8 mouse cellular contexts compared by ENCODE assay signal in genomic region chr5:5559079-5559740, GRCm38 (mm10). TPM values are rescaled to one million over a fixed set of nuclear protein-coding genes. Genes with fewer than 3 reads are reported as not detected.
DNase-seq lines count a peak whose midpoint lies in the region; TF ChIP-seq lines count a peak whose summit lies in the region.

Gene Gtpbp10, minus strand, starts transcription at chr5:5559538.

- H3K79me2 ChIP-seq in macrophage (ENCODE audit: inconsistent target) = peaks cover 7% of the 10 kb centered on the region; the same call in 1 of the 2 replicates

- no peak for TF ChIP-seq CTCF in left cerebral cortex, adult 2 months (IDR thresholded peaks at IDR 0.05)

- peak within 1 kb of the TSS; percentile 58 for H3K27ac ChIP-seq in left cerebral cortex, adult 2 months
- peak within 1 kb of the TSS; percentile 46 for H3K27ac ChIP-seq in macrophage

- peak within 1 kb of the TSS; percentile 81 for H3K4me3 ChIP-seq in left cerebral cortex, adult 2 months
- H3K4me3 ChIP-seq in macrophage (ENCODE audit: inconsistent target) = peak within 1 kb of the TSS; percentile 96

- peak; percentile 93 to 96 for DNase-seq in adrenal gland, adult 18-20 months (ENCODE audit: low spot score in 2 of 2)
- peak; percentile 96 for DNase-seq in embryo, embryonic 10.5 days (ENCODE audit: low spot score)
- DNase-seq in gastrocnemius, postnatal 10 days = peak; percentile 94
- DNase-seq in hindlimb bud, embryonic 11.5 days (ENCODE audit: extremely low spot score, low read depth, low spot score) = peak; percentile 72
- peak; percentile 90 to 97 for DNase-seq in left cerebral cortex, adult 2 months (ENCODE audit: extremely low spot score in 1 of 2, low spot score in 2 of 2)
- peak; percentile 89 for DNase-seq in retina, postnatal 7 days (ENCODE audit: low read depth, low spot score)
- DNase-seq in urinary bladder, adult 18-20 months (ENCODE audit: low spot score in 2 of 2) = peak; percentile 86 to 96

- intact Hi-C loops in left cerebral cortex, adult 2 months (cut with DNase I) = loop anchor here (5.0 kb wide), 1 partner anchor 47 kb away; the partner anchor contains the start of gene Cldn12

- 1% methylated on average over 43 of the region's 43 CpGs for WGBS in macrophage (ENCODE audit: missing documents)

- H3K36me3 ChIP-seq in macrophage (ENCODE audit: inconsistent target) = peaks cover 6% of the 10 kb centered on the region; the same call in 1 of the 2 replicates

RNA-seq across cellular contexts. Expression of gene Gtpbp10, which starts in this region (rescaled TPM):
- total RNA-seq in adrenal gland, adult 18-20 months (2021) = 10 to 100 TPM; 10.2 to 10.3 TPM
- total RNA-seq in gastrocnemius, postnatal 10 days (2021) = 1 to 10 TPM; 7.2 to 8.6 TPM
- 10 to 100 TPM; 10.8 to 12.0 TPM for total RNA-seq in left cerebral cortex, adult 2 months (2021)
- total RNA-seq in macrophage (2018; cell fraction: chromatin; rRNA removed) = 10 to 100 TPM in 21 of 26 experiments, 1 to 10 TPM in 5; 4.8 to 46.2 (median 19.4) TPM
- total RNA-seq in macrophage (2018; cell fraction: cytosol; rRNA removed) = 1 to 10 TPM; 2.4 to 9.2 (median 6.5) TPM
- total RNA-seq in macrophage (2018; cell fraction: nucleus; rRNA removed) = 10 to 100 TPM in 16 of 26 experiments, 1 to 10 TPM in 10; 4.5 to 36.5 (median 12.8) TPM
- polyA plus RNA-seq in macrophage (2018) = 6.3 to 10.5 TPM (median 7.3 TPM) in 3 replicates

Comparison
In these comparisons a context has a peak if more than half of its experiments do, and no peak if none do; other contexts are left out.
1. Peak in every context shown above with its lines: DNase-seq, H3K4me3 ChIP-seq and H3K27ac ChIP-seq.